Mouse (Mus musculus): ENCODE measurements at regions not wholly inside any gene's neighbourhood (a gene's known extent, or its start where the extent isn't known, plus 50 kb on each side); places are given as distances from the start of the nearest gene placed in this dataset.

GRCm38 (mm10) chr5:100981849-100982572 lies 136.5 kb downstream of the Gpat3 start:
- Histone ChIP-seq H3K9ac (no peak overlapping the region), H3K4me1 (replicated peaks) (no peaks in the 10 kb centered on the region), H3K4me3 (replicated peaks) (no peak overlapping the region), H3K36me3 (replicated peaks) (no peaks in the 10 kb centered on the region), H3K27me3 (no peaks in the 10 kb centered on the region), H3K27ac (replicated peaks) (no peak overlapping the region), H3K4me2 (no peak overlapping the region), H3K9me3 (replicated peaks) (no peaks in the 10 kb centered on the region)
- WGBS (ENCODE audit: insufficient replicate concordance), result 72% methylated on average over 18 of the region's 18 CpGs
- no peak for ATAC-seq (ENCODE audit: insufficient read depth)

GRCm38 (mm10) chr5:100976736-100977135 lies 131.2 kb downstream of the Gpat3 start:
- Histone ChIP-seq H3K4me1 (replicated peaks) (no peaks in the 10 kb centered on the region), H3K27me3 (no peaks in the 10 kb centered on the region), H3K4me3 (replicated peaks) (no peak overlapping the region), H3K27ac (replicated peaks) (no peak overlapping the region), H3K4me2 (no peak overlapping the region), H3K9me3 (replicated peaks) (no peaks in the 10 kb centered on the region), H3K36me3 (replicated peaks) (no peaks in the 10 kb centered on the region), H3K9ac (no peak overlapping the region)
- 50% methylated on average over 2 of the region's 2 CpGs for WGBS (ENCODE audit: insufficient replicate concordance)
- ATAC-seq (ENCODE audit: insufficient read depth), result no peak

- no peak overlapping the region for H3K27ac ChIP-seq (replicated peaks)
- no peaks in the 10 kb centered on the region for H3K4me1 ChIP-seq (replicated peaks)
- no peaks in the 10 kb centered on the region for H3K36me3 ChIP-seq (replicated peaks)
- H3K9me3 ChIP-seq (replicated peaks), result no peaks in the 10 kb centered on the region
- H3K9ac ChIP-seq, result no peak overlapping the region
- H3K4me2 ChIP-seq, result no peak overlapping the region
- H3K4me3 ChIP-seq (replicated peaks), result no peak overlapping the region
- ATAC-seq (ENCODE audit: insufficient read depth), result no peak
- WGBS (ENCODE audit: insufficient replicate concordance), result 62% methylated on average over 15 of the region's 15 CpGs
- no peaks in the 10 kb centered on the region for H3K27me3 ChIP-seq
Measured at GRCm38 (mm10) chr5:100951210-100951609, 105.7 kb downstream of the Gpat3 start.
